Mouse (Mus musculus) lung, embryonic 15.5 days (tissue): ENCODE measurements around the gene Gm17334. TPM values are rescaled to one million over a fixed set of nuclear protein-coding genes. Genes with fewer than 3 reads are reported as not detected.
A peak's percentile ranks its signal among the peaks of the same experiment; 100 is the strongest.

ENCODE experiments used
- ATAC-seq: fragments of 200-750 bp; cut with Nextera tagmentation; 2 replicates; pipeline ENCODE4 v1.8.0; 2017; ENCODE audit warnings: moderate number of reproducible peaks, borderline replicate concordance; ENCODE audit not compliant: low FRiP score, low TSS enrichment; ENCODE audit errors: extremely low read depth
- H3K27ac ChIP-seq: fragments of 300-500 bp; sonication (generic); 2 replicates; pipeline ENCODE4 v1.5.1; 2015; ENCODE audit warnings: moderate library complexity, mild to moderate bottlenecking, inconsistent platforms
- H3K27me3 ChIP-seq: fragments of 300-500 bp; sonication (generic); 2 replicates; pipeline ENCODE4 v1.6.1; 2015; ENCODE audit warnings: inconsistent platforms
- H3K36me3 ChIP-seq: fragments of 300-500 bp; sonication (generic); 2 replicates; pipeline ENCODE4 v1.6.1; 2015; ENCODE audit warnings: inconsistent platforms
- H3K4me1 ChIP-seq: fragments of 300-500 bp; sonication (generic); 2 replicates; pipeline ENCODE4 v1.6.1; 2015; ENCODE audit warnings: inconsistent platforms
- H3K4me2 ChIP-seq: fragments of 300-500 bp; sonication (generic); 2 replicates; pipeline ENCODE4 v1.6.1; 2015; ENCODE audit warnings: inconsistent platforms, mild to moderate bottlenecking, moderate library complexity
- H3K4me3 ChIP-seq: fragments of 300-500 bp; sonication (generic); 2 replicates; pipeline ENCODE4 v1.5.1; 2015; ENCODE audit warnings: mild to moderate bottlenecking, inconsistent platforms
- H3K9ac ChIP-seq: fragments of 300-500 bp; sonication (generic); 2 replicates; pipeline ENCODE4 v1.6.1; 2015; ENCODE audit warnings: inconsistent platforms
- H3K9me3 ChIP-seq: fragments of 300-500 bp; sonication (generic); 2 replicates; pipeline ENCODE4 v1.6.1; 2016; ENCODE audit warnings: inconsistent platforms
- whole genome bisulfite sequencing: fragments of 180-500 bp; shearing (Covaris S2); methylation state at CpG from one replicate; pipeline ENCODE4 v1.1.7; 2015; 5-methylcytosine and 5-hydroxymethylcytosine counted together
- polyA plus RNA-seq: library from polyadenylated mRNA; unstranded; fragments of >200 nt; fragmentation: Nextera tagmentation; extraction: Ambion mirVana; gene quantifications from 2 replicates; pipeline ENCODE4 v1.2.1, GENCODE M21; 2015

Gm17334 gene
- polyA plus RNA-seq, 1 experiment from 2014 or later = 0.22 TPM

- no peak overlapping the region for H3K9ac ChIP-seq
- no peaks in the 10 kb centered on the region for H3K9me3 ChIP-seq
- H3K4me3 ChIP-seq = no peak overlapping the region
- ATAC-seq = no peak
- no peak overlapping the region for H3K27ac ChIP-seq
- no peaks in the 10 kb centered on the region for H3K4me1 ChIP-seq
- peaks cover 33% of the 10 kb centered on the region for H3K36me3 ChIP-seq
- WGBS = 69% methylated on average over 3 of the region's 3 CpGs
- H3K27me3 ChIP-seq = no peaks in the 10 kb centered on the region
- no peak overlapping the region for H3K4me2 ChIP-seq
Measured at GRCm38 (mm10) chr11:53780262-53780661, 7.3 kb upstream of the Gm17334 start.

- no peaks in the 10 kb centered on the region for H3K4me1 ChIP-seq
- no peak overlapping the region for H3K9ac ChIP-seq
- no peaks in the 10 kb centered on the region for H3K27me3 ChIP-seq
- H3K4me3 ChIP-seq = no peak overlapping the region
- no peak overlapping the region for H3K27ac ChIP-seq
- 68% methylated on average over 2 of the region's 2 CpGs for WGBS
- H3K36me3 ChIP-seq = peaks cover 36% of the 10 kb centered on the region
- H3K9me3 ChIP-seq = no peaks in the 10 kb centered on the region
- no peak overlapping the region for H3K4me2 ChIP-seq
- no peak for ATAC-seq
Measured at GRCm38 (mm10) chr11:53779808-53780207, 6.8 kb upstream of the Gm17334 start.

GRCm38 (mm10) chr11:53778455-53778854 lies 5.5 kb upstream of the Gm17334 start:
- H3K36me3 ChIP-seq = peaks cover 47% of the 10 kb centered on the region

GRCm38 (mm10) chr11:53777736-53778135 lies 4.7 kb upstream of the Gm17334 start:
- Histone ChIP-seq H3K36me3 (peaks cover 47% of the 10 kb centered on the region), H3K9me3 (no peaks in the 10 kb centered on the region), H3K27ac (no peak overlapping the region), H3K4me2 (no peak overlapping the region), H3K9ac (no peak overlapping the region), H3K27me3 (no peaks in the 10 kb centered on the region), H3K4me1 (no peaks in the 10 kb centered on the region), H3K4me3 (no peak overlapping the region)
- no peak for ATAC-seq
- WGBS = 52% methylated on average over 5 of the region's 5 CpGs

More at GRCm38 (mm10) chr11:53778455-53778854, 5.5 kb upstream of the Gm17334 start:
- H3K27ac ChIP-seq = no peak overlapping the region
- no peak overlapping the region for H3K4me3 ChIP-seq
- no peaks in the 10 kb centered on the region for H3K4me1 ChIP-seq
- no peak overlapping the region for H3K9ac ChIP-seq
- H3K4me2 ChIP-seq = no peak overlapping the region
- ATAC-seq = peak; percentile 35; the same call in 1 of the 2 replicates
- H3K27me3 ChIP-seq = no peaks in the 10 kb centered on the region
- H3K9me3 ChIP-seq = no peaks in the 10 kb centered on the region
- WGBS = 66% methylated on average over 5 of the region's 5 CpGs

- Histone ChIP-seq H3K27me3 (no peaks in the 10 kb centered on the region), H3K9ac (no peak overlapping the region), H3K9me3 (no peaks in the 10 kb centered on the region), H3K36me3 (peaks cover 47% of the 10 kb centered on the region), H3K4me1 (peaks cover 10% of the 10 kb centered on the region), H3K4me2 (no peak overlapping the region), H3K4me3 (no peak overlapping the region), H3K27ac (no peak overlapping the region)
- ATAC-seq = no peak
- 83% methylated on average over 13 of the region's 13 CpGs for WGBS
Measured at GRCm38 (mm10) chr11:53774659-53775255, 1.8 kb upstream of the Gm17334 start.

- no peak overlapping the region for H3K4me2 ChIP-seq
- H3K27ac ChIP-seq = no peak overlapping the region
- H3K9me3 ChIP-seq = no peaks in the 10 kb centered on the region
- WGBS = 85% methylated on average over 16 of the region's 16 CpGs
- ATAC-seq = no peak
- peaks cover 41% of the 10 kb centered on the region; the same call in 1 of the 2 replicates for H3K36me3 ChIP-seq
- H3K27me3 ChIP-seq = no peaks in the 10 kb centered on the region
- no peak overlapping the region for H3K9ac ChIP-seq
- no peak overlapping the region for H3K4me3 ChIP-seq
- H3K4me1 ChIP-seq = peaks cover 14% of the 10 kb centered on the region
Measured at GRCm38 (mm10) chr11:53773641-53774360, 814 bp upstream of the Gm17334 start.

- no peaks in the 10 kb centered on the region for H3K9me3 ChIP-seq
- H3K27ac ChIP-seq = no peak overlapping the region
- no peak overlapping the region for H3K4me2 ChIP-seq
- H3K4me1 ChIP-seq = peaks cover 14% of the 10 kb centered on the region
- ATAC-seq = no peak
- H3K36me3 ChIP-seq = peaks cover 29% of the 10 kb centered on the region; the same call in 1 of the 2 replicates
- WGBS = 86% methylated on average over 9 of the region's 9 CpGs
- no peak overlapping the region for H3K4me3 ChIP-seq
- no peaks in the 10 kb centered on the region for H3K27me3 ChIP-seq
- no peak overlapping the region for H3K9ac ChIP-seq
Measured at GRCm38 (mm10) chr11:53772536-53772935, 451 bp downstream of the Gm17334 start.

GRCm38 (mm10) chr11:53771001-53771744 lies 1.8 kb downstream of the Gm17334 start:
- H3K4me3 ChIP-seq = peak overlapping the region; percentile 94
- no peak overlapping the region for H3K27ac ChIP-seq
- ATAC-seq = no peak
- no peaks in the 10 kb centered on the region for H3K9me3 ChIP-seq
- whole genome bisulfite sequencing = 79% methylated on average over 11 of the region's 11 CpGs
- peaks cover 14% of the 10 kb centered on the region for H3K4me1 ChIP-seq
- H3K36me3 ChIP-seq = peaks cover 22% of the 10 kb centered on the region; the same call in 1 of the 2 replicates
- no peaks in the 10 kb centered on the region for H3K27me3 ChIP-seq
- peak overlapping the region; percentile 75 for H3K9ac ChIP-seq
- H3K4me2 ChIP-seq = peak overlapping the region; percentile 86

GRCm38 (mm10) chr11:53770125-53770791 lies 2.7 kb downstream of the Gm17334 start:
- H3K36me3 ChIP-seq = peaks cover 14% of the 10 kb centered on the region; the same call in 1 of the 2 replicates
- H3K27ac ChIP-seq = peak overlapping the region; percentile 92
- WGBS = under 1% methylated on average over 75 of the region's 75 CpGs
- H3K9ac ChIP-seq = peak overlapping the region; percentile 75
- H3K4me1 ChIP-seq = peaks cover 14% of the 10 kb centered on the region
- no peaks in the 10 kb centered on the region for H3K9me3 ChIP-seq
- ATAC-seq = peak; percentile 85
- peak overlapping the region; percentile 94 for H3K4me3 ChIP-seq
- H3K4me2 ChIP-seq = peak overlapping the region; percentile 86
- H3K27me3 ChIP-seq = no peaks in the 10 kb centered on the region

GRCm38 (mm10) chr11:53769760-53770124 lies 3.2 kb downstream of the Gm17334 start, which contains the start of gene Irf1:
TSS of gene Irf1 (plus strand) at chr11:53770014.
- H3K4me2 ChIP-seq = peak within 1 kb of the TSS; percentile 86
- no peaks in the 10 kb centered on the region for H3K27me3 ChIP-seq
- H3K36me3 ChIP-seq = peaks cover 11% of the 10 kb centered on the region; the same call in 1 of the 2 replicates
- peaks cover 15% of the 10 kb centered on the region for H3K4me1 ChIP-seq
- WGBS = under 1% methylated on average over 39 of the region's 40 CpGs
- peak within 1 kb of the TSS; percentile 94 for H3K4me3 ChIP-seq
- ATAC-seq = peak; percentile 95
- H3K27ac ChIP-seq = peak within 1 kb of the TSS; percentile 92
- no peaks in the 10 kb centered on the region for H3K9me3 ChIP-seq
- H3K9ac ChIP-seq = peak within 1 kb of the TSS; percentile 75

GRCm38 (mm10) chr11:53769185-53769576 lies 3.8 kb downstream of the Gm17334 start:
- H3K36me3 ChIP-seq = peaks cover 8% of the 10 kb centered on the region; the same call in 1 of the 2 replicates
- H3K4me3 ChIP-seq = peak overlapping the region; percentile 94
- peak overlapping the region; percentile 86 for H3K4me2 ChIP-seq
- WGBS = 44% methylated on average over 12 of the region's 12 CpGs
- H3K27ac ChIP-seq = peak overlapping the region; percentile 92; the same call in 1 of the 2 replicates
- H3K4me1 ChIP-seq = peaks cover 21% of the 10 kb centered on the region
- no peak for ATAC-seq
- 0 out of 2 replicates have a peak overlapping the region, but pooled peaks have one; percentile 19 for H3K9ac ChIP-seq
- H3K9me3 ChIP-seq = no peaks in the 10 kb centered on the region
- H3K27me3 ChIP-seq = no peaks in the 10 kb centered on the region
